Mouse (Mus musculus): ENCODE measurements around the gene Ppp1r3e.

The Ppp1r3e gene

DNA sequence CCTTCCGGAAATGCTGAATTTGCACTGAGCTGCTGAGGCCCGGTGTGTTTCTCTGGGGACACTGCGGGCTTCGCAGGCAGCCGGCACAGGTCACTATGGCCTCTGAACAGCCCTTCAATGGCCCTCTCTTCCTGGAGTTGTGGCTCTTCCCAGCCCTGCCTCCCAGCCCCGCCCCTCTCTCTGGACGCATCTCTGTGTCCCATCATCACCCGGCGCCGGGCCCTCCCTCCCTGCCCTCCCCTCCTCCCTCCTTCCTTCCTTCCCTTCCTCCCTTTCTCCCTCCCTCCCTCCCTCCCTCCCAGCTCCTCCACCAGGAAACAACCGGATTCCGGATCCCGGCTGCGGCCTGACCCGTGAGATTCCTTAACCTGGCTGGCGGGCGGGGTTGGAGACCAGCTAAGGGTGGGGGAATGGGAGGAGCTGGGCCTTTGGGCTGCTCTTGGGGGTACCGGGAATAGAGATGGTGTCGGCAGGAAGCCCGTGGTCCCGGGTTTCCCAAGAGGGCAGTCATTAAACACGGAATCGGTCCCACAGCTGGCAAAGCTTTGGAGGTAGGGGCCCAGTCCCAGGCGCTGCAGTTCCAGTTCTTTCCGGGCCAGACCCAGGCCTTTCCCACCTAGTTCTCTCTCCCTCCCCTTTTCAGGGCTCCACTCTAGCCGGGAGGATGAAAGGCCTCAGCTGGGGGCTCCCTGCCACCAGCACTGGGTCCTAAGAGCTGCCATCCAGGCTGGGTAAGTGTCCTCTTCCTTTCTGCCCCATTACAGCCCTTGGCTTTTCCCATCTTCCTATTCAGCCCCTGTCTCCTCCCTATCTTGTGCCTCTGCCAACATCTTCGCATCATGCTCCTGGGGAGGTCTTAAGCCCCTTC, 6.0 kb upstream of the Ppp1r3e start, which contains the start of the genes Bcl2l2 and Gm20521:
Bcl2l2 (plus strand) TSS at position 224 of the 868 bp plus-strand sequence.
Gm20521 (plus strand) TSS at position 288 of the 868 bp plus-strand sequence.
- no peak for DNase-seq (ENCODE audit: low spot score)

DNA sequence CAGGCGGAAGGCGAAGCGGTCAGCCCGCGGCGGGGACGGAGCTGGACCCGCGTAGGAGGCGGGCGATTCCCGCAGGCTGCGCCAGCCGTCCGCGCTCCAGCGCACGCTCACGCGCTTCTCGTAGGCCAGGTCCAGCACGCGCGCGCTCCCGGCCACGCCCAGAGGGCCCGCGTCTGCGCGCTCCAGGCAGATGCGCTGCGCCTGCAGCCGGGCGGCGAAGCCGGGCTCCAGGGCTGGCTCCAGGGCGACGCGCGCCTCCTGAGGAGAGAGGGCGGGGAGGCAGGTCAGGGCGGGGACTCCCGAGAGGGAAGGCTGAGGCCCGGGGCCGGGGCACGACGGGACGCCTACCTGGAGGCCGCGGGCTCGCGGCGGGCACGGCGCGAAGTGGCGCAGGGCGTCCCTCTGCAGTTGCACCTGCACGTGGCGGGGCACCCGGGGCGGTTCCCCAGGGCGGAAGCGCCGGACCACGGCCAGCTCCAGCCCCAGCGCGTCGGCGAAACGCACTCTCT, 757 bp downstream of the Ppp1r3e start:
- peak; percentile 90 for DNase-seq (ENCODE audit: low spot score)

DNA sequence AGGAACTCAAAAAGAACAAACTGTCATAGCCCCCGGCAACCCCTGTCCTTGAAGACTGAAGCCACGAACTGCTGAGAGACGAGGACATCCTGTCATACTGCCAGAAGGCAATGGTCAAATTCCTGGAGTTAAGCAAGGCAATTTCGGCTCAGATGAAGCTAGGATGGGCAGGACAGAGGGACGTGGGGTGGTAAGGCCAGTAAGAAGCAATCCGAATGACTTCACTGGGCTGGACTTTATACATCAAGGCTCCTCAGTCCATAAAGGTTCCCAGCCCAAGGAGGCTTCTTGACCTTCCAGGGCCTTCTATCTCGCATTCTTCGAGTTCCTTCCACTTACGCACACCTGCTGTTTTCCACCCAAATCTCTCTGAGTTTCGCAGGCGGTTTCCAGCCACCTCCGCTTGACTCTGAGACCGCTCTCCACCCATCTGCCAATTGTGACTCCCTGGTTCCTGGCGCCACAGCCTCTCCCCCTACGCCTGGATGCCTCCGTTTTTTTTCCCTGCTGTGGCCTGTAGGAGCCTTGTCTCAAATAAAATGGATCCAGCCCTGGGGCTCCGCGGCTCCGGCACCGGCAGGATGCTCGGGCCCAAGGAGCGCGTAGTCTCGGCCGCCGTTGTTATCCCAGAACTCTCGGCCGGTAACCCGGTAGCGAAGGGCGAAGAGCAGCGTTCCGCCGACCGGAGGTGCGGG, 1.4 kb downstream of the Ppp1r3e start:
- no peak for DNase-seq (ENCODE audit: low spot score)

DNA sequence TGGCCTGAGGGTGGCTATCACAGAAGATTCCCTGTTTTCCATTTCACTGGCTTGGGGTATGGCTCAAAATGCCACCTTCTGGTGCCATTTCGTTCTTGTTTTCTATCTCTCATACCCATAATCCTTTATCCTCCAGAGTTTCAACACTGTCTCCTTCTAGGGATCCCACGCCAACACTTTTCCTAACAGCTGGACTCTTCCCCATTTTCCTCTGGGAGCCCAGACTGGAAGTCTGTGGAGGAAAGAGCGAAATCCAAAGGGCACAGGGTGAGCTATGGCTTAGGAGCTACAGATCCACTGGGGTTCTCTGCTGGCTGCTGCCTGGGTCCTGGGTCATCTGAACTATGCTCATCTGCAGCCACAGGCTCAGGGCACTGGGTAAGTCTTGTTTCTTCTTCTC, 3.2 kb downstream of the Ppp1r3e start:
- DNase-seq (ENCODE audit: low spot score) = no peak

DNA sequence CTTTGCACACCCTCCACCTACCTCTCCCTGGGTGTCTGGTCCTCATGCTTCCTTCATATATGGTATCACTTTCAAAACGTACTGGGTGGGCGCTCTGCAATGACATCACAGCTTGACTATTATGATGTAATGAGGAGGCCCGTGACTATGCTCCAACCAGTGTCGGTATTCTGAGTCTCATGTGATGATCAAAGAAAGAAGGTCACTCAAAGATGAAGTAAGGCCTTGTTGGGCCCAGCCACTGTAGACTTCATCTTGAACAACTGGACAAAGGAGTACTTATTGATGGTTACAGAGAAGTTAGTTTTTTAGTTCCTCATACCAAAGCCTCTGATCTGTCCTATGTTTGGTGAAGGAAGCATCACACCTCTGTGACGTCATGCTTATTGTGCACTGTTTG, 6.5 kb downstream of the Ppp1r3e start, which contains the start of gene Homez:
Homez (minus strand) TSS at position 101 of the 400 bp plus-strand sequence.
- no peak for DNase-seq (ENCODE audit: low spot score)

DNA sequence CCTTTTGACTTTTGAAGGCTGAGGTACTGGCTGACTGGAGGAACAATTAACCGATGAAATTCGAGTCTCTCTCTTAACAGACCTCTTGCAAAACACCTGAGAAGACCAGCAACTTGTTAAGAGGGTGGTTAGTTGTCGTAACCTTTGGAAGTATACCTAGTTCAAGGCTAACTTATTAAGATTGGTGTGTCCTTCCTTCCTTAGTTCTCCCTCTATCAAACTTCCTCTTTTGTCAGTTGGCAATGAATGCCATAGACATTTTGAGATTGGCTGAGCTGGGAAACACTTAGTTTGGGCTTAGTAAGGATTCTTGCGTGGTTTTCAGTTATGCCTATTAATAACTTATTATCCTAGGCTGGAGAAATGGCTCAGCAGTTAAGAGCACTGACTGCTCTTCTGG, 9.3 kb downstream of the Ppp1r3e start:
- no peak for DNase-seq (ENCODE audit: low spot score)

DNA sequence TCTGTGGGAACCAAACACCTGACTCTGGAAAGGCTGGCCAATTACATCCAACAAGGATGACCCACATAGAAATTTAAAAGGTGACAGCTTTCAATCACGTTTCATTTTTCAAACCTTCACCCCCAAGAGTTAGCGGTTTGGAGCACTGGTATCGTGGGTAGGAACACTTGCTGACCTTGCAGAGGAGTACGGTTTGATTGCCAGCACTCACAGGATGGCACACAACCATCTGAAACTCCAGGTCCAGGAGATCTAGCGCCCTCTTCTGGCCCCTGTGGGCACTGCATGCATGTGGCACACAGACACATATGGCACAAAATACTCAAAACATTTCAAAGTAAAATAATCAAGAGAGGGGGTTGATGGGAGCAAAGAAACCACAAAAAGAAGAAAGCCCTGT, 10.4 kb downstream of the Ppp1r3e start:
- no peak for DNase-seq (ENCODE audit: low spot score)

DNA sequence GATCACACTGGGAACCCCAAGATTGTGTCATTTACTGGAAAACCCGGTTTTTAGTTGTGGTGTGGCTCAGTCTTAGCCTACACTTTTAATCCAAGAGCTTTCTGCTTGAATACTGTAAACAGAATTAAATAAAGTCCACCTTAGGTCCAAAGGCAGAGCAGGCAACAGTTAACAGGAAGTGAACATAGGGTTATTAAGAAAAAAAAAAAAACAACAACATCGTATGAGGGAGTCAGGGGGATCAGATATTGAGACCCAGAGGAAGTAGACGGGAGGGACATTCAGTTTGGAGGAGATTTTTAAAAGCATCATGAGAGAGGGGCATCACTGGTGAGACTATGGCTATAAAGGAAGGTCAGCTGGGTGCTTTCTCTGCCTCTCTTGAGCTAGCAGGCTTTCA, 11.1 kb downstream of the Ppp1r3e start:
- no peak for DNase-seq (ENCODE audit: low spot score)

DNA sequence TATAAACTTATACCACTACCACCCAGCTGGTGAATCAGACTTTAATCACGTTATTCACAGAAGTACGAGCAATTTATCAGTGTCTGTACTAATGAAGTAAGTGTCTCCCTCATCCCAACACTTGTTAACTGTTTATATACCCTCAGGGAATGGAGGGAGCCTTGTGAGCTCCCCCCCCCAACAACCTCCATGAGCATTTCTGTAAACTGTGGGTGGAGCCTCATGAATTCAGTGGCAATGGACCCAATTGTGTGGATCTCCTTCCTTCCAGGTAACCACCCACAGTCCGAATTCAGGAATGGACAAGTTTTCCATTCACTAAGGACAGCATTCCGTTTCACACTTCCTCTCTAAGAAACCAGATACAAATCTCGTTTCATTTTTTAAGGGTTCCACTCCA, 11.7 kb downstream of the Ppp1r3e start:
- DNase-seq (ENCODE audit: low spot score) = no peak

DNA sequence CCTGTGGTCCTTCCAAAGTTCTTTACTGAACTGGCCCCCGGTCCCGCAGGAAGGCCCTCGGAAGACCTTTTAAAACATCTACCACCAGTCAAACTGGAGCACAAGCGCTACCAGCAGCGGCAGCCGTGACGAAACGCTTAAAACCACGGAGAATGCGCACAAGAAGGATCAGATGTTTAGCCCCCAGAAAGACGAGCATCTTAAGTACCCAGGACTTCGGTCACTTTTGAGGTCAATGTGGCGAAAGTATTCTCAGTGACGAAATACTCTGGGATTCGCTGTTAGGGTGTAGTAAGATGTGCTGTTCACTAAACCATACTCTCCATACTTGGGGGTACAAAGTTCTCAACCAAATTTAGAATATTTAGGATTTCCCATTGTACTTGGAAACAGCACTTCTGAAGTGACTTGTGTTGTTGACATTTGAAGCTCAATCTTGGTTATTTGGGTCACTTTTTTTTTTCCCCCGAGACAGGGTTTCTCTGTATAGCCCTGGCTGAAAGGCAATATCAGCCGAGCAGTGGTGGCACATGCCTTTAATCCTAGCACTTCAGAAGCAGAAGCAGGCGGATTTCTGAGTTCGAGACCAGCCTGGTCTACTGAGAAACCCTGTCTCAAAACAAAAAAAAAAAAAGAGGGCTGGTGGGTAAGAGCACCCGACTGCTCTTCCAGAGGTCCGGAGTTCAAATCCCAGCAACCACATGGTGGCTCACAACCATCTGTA, 12.9 kb downstream of the Ppp1r3e start:
- no peak for DNase-seq (ENCODE audit: low spot score)

DNA sequence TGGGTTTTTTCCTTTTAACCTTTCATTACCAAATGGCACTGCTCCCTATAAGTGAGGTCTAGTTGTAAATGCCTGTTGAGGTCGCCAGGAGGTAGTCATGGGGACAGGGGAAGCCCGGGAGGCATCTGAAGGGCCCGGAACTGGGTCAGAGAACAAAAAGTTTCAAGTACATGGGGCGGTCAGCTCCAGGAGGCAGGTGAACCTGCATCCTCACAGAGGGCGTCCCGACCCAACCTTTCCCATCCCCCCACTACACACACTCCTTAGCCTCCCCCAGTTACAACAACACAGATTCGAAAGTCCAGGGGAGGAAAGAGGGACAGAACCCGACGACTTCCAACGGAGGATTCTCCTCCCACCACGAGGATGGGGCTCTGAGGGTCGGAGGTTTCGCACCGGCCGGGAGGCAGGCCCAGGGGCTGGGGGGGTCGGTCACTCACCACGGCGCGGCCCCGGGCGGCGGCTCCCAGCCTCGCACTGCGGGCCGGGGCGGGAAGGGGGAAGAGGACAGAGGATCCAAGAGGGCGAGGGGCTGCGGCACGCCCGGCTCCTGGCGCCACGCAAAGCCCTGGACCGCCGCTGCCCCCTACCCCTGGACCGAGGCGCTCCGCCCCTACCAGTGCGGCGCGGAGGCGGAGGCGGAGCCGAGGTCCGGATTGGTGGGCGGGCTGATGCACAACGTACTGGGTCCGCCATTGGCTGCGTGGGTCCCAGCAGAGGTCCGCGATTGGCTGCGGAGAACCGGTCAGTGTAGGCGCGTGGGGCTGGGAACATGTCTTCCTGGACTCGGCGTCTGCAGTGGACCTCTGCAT, 13.6 kb downstream of the Ppp1r3e start:
- peak; percentile 88 for DNase-seq (ENCODE audit: low spot score)

DNA sequence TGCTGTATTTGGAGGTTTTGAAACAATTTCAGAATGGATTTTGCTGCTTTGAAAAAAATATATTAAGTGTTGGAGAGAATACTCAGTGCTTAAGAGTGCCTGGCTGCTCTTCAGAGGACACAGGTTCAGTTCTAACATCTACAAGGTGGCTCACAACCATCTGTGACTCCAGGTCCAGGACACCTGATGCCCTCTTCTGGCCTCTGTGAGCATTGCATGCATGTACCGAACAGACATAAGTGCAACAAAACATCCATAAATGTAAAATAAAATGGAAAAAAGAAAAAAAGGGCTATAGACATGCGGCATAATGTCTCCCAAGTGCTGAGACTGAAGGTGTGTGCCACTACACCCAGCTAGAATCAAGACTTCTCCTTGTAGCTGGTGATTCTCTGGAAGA, 16.8 kb downstream of the Ppp1r3e start:
- no peak for DNase-seq (ENCODE audit: low spot score)

DNA sequence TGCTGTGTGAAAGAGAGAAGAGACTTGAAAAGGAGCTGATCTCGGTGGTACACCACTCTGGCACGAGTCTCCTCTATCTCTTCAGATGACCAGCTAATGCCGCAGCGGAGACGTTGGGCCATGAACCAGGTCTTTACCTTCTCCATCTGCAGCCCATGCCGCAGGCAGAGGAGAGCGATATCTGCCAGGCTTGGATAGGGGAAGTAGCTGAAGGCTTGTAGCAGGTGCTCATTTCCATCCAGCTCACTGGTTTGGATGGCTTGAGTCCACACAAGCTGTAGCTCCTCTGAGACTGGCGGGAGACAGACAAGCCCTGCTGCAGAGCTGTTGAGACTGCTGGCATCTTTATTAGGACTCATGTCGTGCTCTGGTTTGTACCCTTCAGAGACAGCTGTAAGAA, 19.5 kb downstream of the Ppp1r3e start:
- no peak for DNase-seq (ENCODE audit: low spot score)

DNA sequence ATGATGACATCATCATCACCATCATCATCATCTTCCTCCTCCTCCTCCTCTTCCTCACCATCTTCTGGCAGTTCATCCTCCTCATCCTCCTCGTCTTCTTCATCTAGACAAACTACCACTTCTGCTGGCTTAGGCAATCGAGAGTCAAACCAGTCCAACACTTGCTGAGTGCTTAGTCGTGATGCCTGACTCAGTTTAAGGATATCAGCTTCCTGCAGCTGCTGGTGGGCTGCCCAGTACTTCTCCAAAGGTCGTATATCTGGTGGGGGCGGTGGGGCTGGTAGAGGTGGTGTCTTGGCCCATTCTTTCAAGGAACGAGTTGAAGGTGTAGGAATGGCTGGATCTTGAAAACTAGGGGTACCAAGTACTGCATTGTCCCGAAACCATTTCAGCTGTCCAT, 20.6 kb downstream of the Ppp1r3e start:
- no peak for DNase-seq (ENCODE audit: low spot score)

DNA sequence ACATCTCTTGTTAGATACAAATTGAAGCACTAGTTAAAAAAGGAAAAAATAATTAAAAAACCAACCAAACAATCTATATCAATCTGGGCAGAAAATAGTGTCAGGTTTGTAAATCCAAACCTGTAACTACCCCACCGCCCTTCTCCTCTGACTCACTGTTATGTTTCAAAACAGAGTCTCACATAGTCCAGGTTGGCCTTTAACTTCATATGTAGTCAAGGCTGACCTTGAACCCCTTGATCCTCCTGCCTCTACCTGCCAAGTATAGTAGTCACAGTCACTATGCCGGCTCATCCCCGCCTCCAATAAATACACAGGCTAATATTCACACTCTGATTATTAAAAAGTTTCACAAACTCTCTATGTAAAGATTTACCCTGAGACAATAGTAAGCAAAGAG, 21.6 kb downstream of the Ppp1r3e start:
- DNase-seq (ENCODE audit: low spot score) = no peak

DNA sequence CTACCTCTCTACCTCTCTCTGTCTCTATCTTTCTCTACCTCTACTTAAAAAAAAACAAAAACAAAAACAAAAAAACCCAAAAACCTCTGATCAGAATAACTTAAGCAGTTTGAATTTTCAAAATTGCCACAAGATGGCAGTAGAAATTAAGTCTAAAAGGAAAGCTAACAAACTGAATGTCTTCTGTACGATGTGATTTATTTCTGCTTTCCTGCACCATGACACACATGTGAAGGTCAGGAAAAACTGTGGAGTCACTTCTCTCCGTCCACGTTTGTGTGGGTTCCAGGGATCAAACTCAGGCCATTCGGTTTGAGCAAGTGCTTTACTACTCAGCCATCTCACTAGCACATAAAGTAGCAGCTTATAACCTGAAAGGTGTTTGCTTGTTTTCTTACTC, 33.9 kb downstream of the Ppp1r3e start:
- no peak for DNase-seq (ENCODE audit: low spot score)

DNA sequence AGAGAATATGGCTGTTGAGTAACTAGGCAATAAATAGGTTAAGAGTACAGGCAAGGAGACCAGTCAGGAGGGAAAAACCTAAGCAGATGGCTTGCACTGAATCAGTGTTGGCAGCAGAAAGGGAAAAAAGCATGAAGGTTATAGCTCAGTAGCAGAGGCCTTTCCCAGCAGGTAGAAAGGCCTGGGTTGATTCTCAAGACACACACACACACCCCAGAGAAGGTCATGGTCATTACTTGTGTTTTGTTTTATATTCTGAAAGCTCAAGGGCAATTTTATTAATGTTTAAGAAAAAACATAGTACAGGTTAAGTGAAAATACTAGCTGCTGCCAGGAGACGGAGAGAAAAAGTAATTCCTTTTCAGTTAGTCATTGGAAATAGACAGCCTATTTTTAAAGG, 53.6 kb downstream of the Ppp1r3e start:
- no peak for DNase-seq (ENCODE audit: low spot score)

Data from left cerebral cortex, adult 11 months (tissue).